Mouse (Mus musculus) embryo, embryonic 10.5 days (tissue): Measurements from ENCODE around the gene Eps8l2.

Experiments
- DNase-seq: peaks from one replicate; pipeline ENCODE4 v3.0.0-alpha.2; 2015; ENCODE audit warnings: low spot score

The Eps8l2 gene

DNA sequence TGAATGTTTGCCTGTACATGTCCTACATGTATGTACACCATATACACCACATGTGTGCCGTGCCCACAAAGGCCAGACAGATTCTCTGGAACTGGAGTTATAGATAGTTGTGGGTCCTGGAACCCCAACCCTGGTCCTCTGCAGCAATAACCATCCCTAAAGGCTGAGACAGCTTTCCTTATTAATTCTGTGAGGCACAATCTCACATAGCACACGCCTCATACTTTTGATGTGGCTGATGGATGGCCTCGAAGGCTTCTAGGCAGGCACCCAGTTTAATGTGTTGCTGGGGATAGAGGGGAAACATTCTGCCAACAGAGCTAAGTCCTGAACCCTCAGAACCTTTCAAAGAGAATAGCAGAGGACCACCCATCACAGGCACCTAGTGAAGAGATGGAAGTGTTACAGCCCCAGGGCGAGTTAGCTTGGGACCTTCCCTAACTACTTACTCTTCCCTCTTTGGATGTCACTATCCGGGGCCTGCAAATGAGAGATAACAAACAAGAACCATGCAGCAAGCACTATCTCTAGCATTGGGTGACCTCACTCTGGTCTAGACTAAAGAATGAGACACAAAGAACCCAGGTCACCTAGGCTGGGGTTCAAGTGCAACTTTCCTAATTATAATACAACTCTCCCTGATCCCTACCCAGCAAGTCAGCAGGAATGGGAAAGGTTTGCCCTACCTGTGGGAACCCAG is 25.8 kb downstream of the Eps8l2 start:
- no peak for DNase-seq

DNA sequence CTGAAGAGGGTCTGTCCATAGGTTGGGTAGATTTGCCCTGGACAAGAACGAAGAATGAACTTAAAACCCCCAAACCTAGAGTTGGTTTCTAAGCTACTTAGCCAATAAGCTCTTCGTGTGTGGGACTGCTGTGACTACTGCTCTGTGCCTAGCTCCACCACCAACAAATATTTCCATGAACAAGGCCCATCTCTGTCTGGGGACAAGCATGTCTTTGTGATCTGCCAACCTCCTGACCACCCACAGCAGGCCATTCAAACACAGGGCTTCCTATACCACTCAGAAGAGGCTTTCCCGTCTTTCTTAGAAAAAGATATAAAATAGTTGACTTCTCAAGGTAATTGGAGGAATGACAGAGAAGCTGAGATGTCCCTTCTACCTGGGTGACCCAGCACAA is 26.4 kb downstream of the Eps8l2 start:
- DNase-seq, result no peak

DNA sequence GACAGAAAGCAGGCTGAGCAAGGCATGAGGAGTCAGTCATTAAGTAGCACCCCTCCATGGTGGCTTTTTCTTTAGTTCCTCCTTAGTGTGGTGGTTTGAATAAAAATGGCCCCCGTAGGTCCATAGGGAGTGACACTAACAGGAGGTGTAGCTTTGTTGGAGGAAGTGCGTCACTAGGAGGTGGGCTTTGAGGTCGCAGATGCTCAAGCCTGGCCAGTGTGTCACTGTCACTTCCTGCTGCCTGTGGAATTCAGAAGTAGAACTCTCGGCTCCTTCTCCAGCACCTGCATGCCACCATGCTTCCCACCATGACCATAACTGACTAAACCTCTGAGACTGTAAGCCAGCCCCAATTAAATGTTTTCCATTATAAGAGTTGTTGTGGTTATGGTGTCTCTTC is 28.7 kb downstream of the Eps8l2 start:
- DNase-seq, result no peak

DNA sequence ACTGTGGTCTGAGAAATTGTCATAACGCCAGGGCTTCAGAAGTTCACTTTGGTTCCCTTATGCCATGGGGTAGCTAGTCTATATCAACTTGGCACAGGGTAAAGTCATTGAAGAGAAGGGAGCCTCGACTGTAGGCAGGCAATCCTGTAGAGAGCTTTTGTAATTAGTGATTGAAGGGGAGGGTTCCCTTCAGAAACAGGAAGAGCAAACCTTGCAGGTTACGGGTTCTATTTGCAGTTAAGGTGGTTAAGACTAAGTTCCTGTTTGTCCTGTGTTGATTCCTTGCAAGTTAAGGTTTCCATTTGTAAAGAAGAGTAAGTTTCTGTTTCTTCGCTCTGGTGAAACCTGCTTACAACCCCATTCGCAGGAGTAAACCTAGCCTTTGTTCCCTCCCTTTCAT is 31.2 kb downstream of the Eps8l2 start:
- no peak for DNase-seq

DNA sequence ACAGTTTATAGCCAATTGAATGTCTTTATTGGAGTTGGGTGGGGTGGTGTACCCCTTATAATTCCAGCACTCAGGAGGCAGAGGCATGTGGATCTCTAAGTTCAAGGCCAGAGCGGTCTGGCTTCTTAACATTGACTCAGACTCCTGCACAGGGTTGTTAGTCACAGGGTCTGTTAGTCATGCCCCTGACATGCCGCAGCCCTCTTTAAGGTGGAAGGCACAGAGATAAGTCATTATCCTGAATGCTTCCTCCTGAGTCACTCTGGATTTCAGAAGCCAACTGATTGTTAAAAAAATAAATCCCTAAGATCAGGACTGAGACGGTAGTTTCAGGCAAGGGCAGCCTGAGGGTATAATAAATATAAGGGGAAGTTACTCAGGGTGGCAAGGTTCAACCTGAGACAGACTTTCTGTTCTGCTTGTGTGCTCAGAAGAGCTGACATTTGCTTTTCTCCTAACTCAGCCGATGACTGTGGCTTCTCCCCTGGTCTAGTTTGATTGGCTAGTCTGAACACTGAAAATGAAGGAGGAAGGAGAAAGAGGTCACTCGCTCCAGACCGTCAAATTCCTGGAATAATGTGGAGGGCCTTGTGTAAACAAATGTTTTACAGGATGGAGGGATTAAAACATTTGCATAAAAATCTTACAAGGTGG is 33.4 kb downstream of the Eps8l2 start:
- DNase-seq, result no peak

DNA sequence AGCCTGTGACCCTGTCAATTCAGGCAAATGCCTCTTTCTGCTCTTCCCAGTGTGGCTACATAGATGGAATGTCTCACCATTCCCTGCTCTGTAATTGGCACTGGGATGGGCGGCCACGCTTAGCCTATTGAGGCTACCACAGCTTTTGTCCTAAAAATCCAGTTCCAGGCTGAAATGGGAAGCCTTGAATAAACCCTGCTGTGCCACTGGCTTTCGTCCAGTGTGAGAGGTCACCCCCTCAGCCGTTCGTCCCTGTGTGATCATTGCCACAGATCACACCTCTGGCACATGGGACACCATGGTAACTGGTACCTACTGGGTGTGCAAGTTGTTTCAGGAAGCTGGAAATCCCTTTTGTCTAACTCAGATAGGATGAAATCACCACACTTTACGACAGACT is 34.9 kb downstream of the Eps8l2 start:
- peak; percentile 22 for DNase-seq

DNA sequence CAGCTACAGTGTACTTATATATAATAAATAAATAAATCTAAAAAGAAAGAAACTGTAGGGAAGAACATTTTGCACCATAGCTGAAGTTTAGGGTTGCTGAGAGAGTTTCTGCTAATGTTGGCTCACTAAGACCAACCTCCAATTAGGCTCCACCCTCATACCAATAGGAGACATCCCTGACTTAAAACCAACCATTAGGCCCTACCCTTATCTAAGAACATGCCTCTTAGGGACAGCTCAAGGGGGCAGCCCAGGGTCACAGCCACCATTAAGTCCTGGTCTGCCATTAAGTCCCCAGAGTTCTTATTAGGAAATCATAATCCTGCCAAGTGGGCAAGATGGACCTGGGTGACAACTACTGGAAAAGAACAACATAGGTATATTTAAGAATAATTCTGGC is 35.7 kb downstream of the Eps8l2 start:
- no peak for DNase-seq

DNA sequence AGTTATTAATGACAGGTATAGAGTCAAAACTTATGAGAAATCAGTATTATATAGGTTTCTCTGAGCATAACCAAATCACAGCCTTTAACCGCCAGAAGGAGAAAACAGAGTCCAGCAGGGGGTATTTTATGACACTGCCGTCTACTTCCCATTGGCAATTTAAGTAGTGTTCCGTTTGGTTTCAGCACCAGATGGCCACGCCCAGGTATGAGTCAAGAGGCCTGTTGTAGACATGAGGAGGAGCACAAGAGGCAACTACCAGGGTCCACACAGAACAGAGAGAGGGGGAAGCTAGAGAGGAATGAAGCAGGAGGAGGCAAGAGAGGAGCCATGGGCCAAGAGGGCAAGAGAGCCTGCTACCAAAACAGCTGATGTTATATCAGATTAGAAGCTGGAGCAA is 40.9 kb downstream of the Eps8l2 start:
- DNase-seq, result no peak

DNA sequence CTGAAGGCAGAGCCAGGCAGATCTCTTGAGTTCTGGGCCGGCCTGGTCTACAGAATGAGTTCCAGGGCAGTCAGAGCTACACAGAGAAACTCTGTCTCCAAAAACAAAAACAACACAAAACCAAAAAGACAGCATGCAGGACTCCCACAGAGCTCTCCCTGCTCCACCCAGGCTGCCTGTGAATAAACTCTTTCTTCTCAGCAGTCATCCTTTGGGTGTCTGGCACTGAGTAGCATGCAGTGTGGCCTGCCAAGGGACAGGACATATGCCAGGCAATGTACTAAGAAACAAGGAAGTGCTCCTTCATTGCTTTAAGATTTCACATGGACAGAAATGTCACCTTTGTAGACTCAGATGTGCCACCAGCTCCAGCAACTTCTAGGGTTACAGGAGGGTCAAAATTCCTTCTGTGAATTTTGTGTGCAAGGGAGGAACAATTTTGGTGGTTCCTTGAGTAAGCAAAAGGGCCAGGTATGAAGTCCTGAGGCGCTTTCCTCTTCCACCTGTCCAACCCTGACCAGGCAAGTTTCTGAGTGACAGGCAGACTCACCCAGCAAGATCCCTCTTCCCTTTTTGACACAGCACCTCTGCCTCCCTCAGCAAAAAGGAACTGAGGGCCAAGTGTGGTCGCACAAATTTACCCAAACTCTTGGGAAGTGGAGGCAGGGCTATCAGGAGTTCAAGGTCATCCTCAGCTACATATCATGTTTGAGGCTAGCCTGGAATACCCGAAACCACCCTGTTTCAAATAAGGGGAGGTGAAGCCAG is 42.6 kb downstream of the Eps8l2 start:
- no peak for DNase-seq

DNA sequence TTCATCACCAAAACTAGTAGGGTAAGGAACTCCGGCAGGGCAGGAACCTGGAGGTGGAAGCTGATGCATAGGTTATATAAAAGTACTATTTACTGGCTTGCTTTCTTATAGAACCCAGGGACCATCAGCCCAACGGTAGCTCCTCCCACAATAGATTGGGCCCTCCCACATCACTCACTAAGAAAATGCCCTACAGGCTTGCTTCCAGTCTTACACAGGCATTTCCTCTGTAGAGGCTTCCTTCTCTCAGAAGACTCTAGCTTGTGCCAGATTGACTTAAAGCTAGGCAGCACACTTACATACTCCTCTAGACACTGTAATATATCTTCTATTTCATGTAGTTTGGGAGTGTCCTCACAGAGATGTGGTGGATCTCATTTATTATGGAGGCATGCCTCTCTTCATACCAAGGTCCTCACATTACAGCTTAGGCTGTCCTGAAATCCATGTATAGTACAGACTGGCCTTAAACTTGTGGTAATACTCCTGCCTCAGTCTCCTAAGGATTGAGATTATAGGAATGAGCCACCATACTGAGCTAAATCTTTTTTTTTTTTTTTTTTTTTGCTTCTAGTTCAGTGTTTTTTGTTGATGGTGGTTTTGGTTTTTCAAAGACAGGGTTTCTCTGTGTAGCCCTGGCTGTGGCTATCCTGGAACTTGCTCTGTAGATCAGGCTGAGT is 49.3 kb downstream of the Eps8l2 start:
- DNase-seq, result no peak

DNA sequence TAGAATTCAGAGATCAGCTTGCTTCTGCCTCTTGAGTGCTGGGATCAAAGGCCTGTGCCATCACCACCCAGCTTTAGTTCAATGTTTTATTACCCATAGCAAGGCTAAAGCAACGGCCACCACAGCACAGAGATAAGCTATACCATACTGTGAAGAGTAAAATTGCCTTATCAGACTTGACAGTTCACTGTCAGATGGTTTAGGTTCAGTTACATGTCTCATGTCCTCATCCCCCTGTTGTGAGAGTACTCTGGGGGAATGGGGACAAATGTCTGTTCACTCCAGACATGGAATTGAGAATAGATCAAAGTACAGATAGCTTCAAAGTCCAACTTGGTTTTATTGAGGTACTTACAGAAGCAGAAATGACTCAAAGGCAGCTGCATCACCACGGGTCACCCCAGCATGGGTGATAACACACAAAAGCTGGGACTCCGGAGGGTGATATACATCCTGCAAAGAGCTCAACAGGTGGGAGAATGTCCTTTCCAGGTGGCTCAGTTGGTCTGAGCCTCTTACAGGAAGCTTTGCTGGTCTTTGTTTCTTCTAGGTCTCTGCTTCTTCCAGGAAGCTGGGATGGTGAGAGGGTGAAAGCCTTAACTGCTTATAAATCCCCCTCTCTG is 49.9 kb downstream of the Eps8l2 start:
- no peak for DNase-seq

DNA sequence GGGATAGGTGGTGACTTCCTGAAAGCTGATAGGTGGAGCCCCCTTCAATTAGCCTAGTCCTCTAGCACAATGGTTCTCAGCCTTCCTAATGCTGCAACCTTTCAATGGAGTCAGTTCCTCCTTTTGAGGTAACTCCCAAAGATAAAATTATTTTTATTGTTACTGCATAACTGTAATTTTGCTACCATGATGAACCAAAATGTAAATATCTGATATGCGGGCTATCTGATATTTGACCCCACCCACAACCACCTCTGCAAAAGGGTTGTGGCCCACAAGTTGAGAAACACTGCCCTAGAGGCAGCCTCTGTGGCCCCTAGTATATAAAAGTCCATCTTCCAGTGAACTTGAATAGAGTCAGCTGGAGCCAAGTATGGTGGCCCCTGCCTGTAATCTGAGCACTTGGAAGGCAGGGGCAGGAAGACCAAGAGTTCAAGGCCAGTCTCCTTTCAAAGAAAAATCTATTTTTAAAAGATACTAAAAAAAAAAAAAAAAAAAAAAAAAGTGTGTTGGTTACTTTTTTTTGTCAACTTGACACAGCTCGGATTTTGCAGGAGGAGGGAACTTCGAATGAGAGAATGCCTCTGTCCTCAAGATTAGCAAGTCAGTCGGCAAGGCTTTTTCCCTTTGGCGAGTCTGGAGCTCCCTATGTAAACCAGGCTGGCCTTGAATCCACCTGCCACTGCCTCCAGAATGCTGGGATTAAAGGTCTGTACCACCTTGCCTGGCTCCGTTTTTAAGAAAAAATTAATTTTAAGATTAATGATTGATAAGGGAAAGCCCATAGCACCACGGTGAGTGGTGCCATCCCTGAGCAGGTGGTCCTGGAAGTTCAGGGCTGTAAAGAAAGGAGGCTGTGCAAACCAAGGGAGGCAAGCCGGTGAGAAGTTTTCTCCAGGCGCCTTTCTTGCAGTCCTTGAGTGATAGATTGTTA is 51.9 kb downstream of the Eps8l2 start:
- DNase-seq, result no peak

DNA sequence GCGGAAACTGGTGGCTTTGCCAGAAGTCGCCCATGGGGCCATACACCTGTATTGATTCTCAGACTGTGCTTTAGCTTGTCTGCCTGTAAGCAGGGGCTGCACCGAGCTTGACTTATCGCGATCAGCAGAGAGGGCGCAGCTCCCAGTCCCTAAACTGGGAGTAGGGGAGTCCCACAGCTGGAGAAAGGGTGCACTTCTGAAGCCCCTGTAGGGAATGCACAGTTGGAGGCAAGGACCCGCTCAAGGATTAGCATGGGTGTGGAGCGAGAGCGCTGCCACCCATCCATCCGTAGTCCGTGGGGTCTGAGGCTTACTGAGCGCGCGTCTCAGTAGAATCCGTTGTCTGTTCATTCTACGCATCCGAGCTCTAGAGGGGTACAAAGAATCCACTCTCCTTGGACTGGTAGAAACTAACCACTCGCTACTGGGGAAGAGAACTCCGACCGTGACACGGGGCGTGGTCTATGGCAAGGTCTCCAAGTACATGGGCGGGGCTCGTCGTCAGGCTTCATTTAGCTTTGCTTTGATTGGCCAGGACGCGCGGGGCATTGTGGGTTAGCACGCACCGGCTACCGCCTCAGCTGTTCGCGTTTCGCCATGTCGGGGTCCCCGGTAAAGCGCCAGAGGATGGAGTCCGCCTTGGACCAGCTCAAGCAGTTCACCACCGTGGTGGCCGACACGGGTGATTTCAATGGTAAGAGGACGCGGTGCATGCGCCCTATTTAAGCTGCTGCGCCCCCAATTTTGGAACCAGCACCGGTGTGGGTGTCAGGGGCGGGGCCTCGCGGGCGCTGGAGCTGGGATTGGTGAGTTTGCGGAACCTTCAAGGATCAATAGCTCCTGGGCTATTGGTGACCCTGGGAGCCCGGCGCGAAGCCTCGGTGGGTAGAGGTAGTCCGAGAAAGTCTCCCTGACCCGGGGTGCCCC is 53.2 kb downstream of the Eps8l2 start, which contains the start of gene Taldo1:
Taldo1 (plus strand) TSS at position 575 of the 927 bp plus-strand sequence.
- DNase-seq, result peak; percentile 100

DNA sequence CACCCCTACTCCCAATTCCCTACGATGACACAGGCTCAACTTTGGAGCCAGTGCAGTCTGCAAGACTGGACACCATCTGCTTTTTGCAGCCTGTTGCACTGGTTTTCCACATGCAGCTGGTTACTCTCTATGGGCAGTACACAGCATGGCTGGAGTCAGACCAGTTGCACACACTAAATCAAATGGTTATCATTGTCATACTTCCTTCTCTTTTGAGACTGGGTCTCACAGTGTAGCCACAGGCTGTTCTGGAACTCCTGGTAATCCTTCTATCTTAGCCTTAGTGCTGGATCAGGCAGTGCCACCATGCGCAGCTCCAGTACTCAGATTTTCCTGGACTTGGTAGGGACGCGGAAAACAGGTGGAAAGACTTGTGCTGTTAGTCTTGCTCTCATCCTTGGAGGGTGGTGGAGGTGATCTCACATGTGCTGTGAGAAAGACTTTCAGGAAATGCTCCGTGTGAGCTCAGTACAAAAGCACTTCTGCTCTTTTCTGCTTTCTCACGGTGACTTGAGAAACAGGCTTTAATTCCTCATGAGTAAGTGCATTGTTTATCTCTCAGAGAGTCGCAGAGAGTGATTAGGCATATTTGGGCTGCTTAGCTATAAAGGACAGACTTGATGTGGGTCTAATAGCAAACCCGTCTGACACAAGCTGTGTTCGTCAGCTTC is 54.0 kb downstream of the Eps8l2 start:
- no peak for DNase-seq

DNA sequence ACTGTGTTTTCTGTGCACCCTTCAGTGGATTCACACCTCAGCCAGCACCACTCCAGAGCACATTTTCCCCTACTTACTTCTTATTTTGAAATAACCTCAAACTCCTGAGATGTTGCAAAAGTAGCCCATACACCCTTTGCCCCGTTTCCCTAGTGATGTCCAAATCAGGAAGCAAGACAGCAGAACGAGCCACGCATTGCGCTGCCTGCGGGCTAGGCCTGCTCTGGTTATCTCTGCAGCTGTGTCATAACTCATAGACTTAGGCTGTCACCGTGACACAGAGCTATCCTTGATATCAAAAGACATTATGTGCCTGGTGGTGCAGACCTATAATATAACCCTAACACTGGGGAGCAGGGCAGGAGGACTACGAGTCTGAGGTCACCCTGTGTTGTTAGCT is 55.5 kb downstream of the Eps8l2 start:
- no peak for DNase-seq

DNA sequence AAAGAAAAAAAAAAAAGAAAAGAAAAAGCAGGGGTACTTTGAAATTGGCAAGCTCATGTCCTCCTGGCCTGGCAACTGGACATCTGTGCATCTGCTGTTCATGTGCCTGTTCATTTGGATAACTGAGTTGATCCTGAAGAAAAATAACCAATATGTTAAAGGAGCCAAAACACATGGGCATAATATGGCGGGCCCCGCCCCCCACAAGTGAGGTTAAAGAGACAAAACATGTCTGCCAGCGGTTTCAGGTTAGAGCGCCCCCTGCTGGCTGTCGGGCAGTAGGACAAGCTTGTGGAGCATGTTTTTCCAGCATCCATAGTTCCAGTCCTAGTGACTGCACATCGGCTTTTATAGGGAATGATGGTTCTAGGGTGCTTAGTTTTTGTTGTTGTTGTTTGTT is 56.1 kb downstream of the Eps8l2 start:
- DNase-seq, result peak; percentile 85

DNA sequence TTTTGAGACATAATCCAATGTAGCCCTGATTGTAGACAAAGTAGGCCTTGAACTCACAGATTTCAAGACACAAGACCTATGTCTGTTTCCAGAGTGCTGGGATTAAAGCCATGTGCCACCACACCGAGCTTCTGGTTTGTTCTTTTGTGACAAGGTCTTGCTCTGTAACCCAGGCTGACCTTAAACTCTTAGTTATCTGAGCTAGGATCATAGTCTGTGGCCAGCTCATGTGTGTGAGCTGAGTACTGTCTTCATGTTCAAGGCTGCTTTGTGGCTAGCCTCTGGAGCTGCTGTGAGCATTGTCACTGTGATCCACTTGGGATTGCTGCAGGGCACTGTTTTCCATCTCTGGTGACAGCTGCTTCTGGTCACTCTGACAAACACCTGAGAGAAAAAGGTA is 56.7 kb downstream of the Eps8l2 start:
- no peak for DNase-seq

DNA sequence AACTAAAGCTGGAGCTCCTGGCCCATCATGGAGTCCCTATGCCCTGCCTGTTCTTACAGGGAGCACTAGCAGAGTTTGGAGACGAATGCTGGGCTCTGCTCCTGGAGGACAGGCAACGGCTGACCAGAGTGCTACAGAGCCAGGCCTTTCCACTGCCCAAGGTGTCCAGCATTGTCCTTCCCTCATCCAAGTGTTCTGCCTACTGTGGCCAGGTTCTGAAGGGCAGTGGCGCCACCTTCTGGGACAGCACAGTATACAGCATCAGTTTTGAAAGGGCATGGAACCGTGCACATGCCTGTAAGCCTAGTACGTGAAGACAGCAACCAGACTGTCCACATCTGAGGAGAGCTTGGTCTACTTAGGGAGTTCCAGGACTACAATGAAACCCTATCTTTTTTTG is 64.6 kb downstream of the Eps8l2 start:
- peak; percentile 70 for DNase-seq

DNA sequence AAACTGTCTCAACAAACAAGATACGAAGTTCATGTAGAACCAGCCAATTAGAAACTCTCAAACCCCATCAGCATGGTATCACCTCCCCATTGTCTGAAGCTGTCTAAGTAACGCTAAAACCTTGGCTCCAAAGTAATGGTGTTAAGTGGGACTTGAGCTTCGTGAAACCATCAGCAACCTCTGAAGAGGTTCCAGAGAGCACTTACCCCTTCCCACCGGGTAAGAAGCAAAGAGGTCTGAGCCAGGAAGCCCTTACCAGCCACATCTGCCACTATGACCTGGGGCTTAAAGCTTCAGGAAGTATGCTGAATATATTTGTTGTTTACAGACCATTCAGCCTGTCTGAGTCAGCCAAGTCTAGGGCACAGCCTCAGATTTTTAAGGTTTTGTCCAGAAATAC is 66.8 kb downstream of the Eps8l2 start:
- no peak for DNase-seq
